Mouse (Mus musculus) kidney, postnatal 0 days (tissue): ENCODE measurements at regions not wholly inside any gene's neighbourhood (a gene's known extent, or its start where the extent isn't known, plus 50 kb on each side); places are given as distances from the start of the nearest gene placed in this dataset.

ENCODE experiments used
- ATAC-seq: fragments of 200-750 bp; cut with Nextera tagmentation; replicated peaks from 2 replicates; pipeline ENCODE4 v1.8.0; 2017; ENCODE audit warnings: low read depth, moderate number of reproducible peaks, moderate TSS enrichment, moderate library complexity; ENCODE audit not compliant: low FRiP score
- DNase-seq: peaks from one replicate; pipeline ENCODE4 v3.0.0-alpha.2; 2016; ENCODE audit warnings: low spot score
- H3K27ac ChIP-seq: fragments of 300-500 bp; sonication (generic); 2 replicates; pipeline ENCODE4 v1.5.1; 2014; ENCODE audit warnings: mild to moderate bottlenecking
- H3K27me3 ChIP-seq: fragments of 300-500 bp; sonication (generic); 2 replicates; pipeline ENCODE4 v1.6.1; 2014; ENCODE audit warnings: low read length, mixed read lengths; ENCODE audit not compliant: insufficient read depth
- H3K36me3 ChIP-seq: fragments of 300-500 bp; sonication (generic); 2 replicates; pipeline ENCODE4 v1.6.1; 2014; ENCODE audit warnings: low read length, mixed read lengths; ENCODE audit not compliant: insufficient read depth
- H3K4me1 ChIP-seq: fragments of 300-500 bp; sonication (generic); replicated peaks from 2 replicates; pipeline ENCODE4 v1.6.1; 2014; ENCODE audit warnings: antibody characterized with exemption, low read length, mixed read lengths; ENCODE audit not compliant: insufficient read depth
- H3K4me2 ChIP-seq: fragments of 300-500 bp; sonication (generic); 2 replicates; pipeline ENCODE4 v1.6.1; 2014; ENCODE audit warnings: mild to moderate bottlenecking, low read length, moderate library complexity, mixed read lengths
- H3K4me3 ChIP-seq: fragments of 300-500 bp; sonication (generic); replicated peaks from 2 replicates; pipeline ENCODE4 v1.5.1; 2014; ENCODE audit warnings: low read depth, low read length
- H3K9ac ChIP-seq: fragments of 300-500 bp; sonication (generic); 2 replicates; pipeline ENCODE4 v1.6.1; 2014; ENCODE audit warnings: low read depth, low read length
- H3K9me3 ChIP-seq: fragments of 300-500 bp; sonication (generic); replicated peaks from 2 replicates; pipeline ENCODE4 v1.6.1; 2016; ENCODE audit warnings: low read length, inconsistent platforms, mixed read lengths
- CTCF ChIP-seq: IDR thresholded peaks from 2 replicates; pipeline ENCODE4 v1.5.1; 2016; ENCODE audit warnings: antibody characterized with exemption, low read depth, mild to moderate bottlenecking, moderate library complexity
- WGBS: fragments of 180-500 bp; shearing (Covaris S2); extraction: QIAGEN DNeasy Blood & Tissue Kit; methylation state at CpG from one replicate; pipeline ENCODE4 v1.1.7; 2014; 5-methylcytosine and 5-hydroxymethylcytosine counted together

- H3K4me1 ChIP-seq: no peaks in the 10 kb centered on the region
- TF ChIP-seq CTCF: no peak
- H3K4me2 ChIP-seq: no peak overlapping the region
- 91% methylated on average over 5 of the region's 5 CpGs for WGBS
- no peak for DNase-seq
- H3K36me3 ChIP-seq: no peaks in the 10 kb centered on the region
- no peaks in the 10 kb centered on the region for H3K27me3 ChIP-seq
- H3K9ac ChIP-seq: no peak overlapping the region
- H3K27ac ChIP-seq: no peak overlapping the region
- no peaks in the 10 kb centered on the region for H3K9me3 ChIP-seq
- ATAC-seq: no peak
- H3K4me3 ChIP-seq: no peak overlapping the region
Observed at GRCm38 (mm10) chr1:159420189-159420588, 103.4 kb upstream of the Tnr start.

GRCm38 (mm10) chr1:159423694-159424093 lies 99.9 kb upstream of the Tnr start:
- no peaks in the 10 kb centered on the region for H3K36me3 ChIP-seq
- H3K9me3 ChIP-seq: no peaks in the 10 kb centered on the region
- H3K27me3 ChIP-seq: no peaks in the 10 kb centered on the region
- WGBS: 95% methylated on average over 5 of the region's 5 CpGs
- H3K9ac ChIP-seq: no peak overlapping the region
- TF ChIP-seq CTCF: no peak
- no peak for DNase-seq
- H3K4me1 ChIP-seq: no peaks in the 10 kb centered on the region
- H3K27ac ChIP-seq: no peak overlapping the region
- no peak overlapping the region for H3K4me3 ChIP-seq
- ATAC-seq: no peak
- H3K4me2 ChIP-seq: no peak overlapping the region

- no peak overlapping the region for H3K9ac ChIP-seq
- H3K9me3 ChIP-seq: no peaks in the 10 kb centered on the region
- no peaks in the 10 kb centered on the region for H3K4me1 ChIP-seq
- no peak overlapping the region for H3K27ac ChIP-seq
- H3K4me3 ChIP-seq: no peak overlapping the region
- H3K27me3 ChIP-seq: no peaks in the 10 kb centered on the region
- ATAC-seq (no peak), DNase-seq (no peak)
- H3K36me3 ChIP-seq: no peaks in the 10 kb centered on the region
- H3K4me2 ChIP-seq: no peak overlapping the region
- no peak for TF ChIP-seq CTCF
Observed at GRCm38 (mm10) chr1:159429926-159430325, 93.6 kb upstream of the Tnr start.

- no peak for TF ChIP-seq CTCF
- H3K9ac ChIP-seq: no peak overlapping the region
- H3K4me3 ChIP-seq: no peak overlapping the region
- H3K36me3 ChIP-seq: no peaks in the 10 kb centered on the region
- ATAC-seq (no peak), DNase-seq (peak; percentile 3)
- H3K27me3 ChIP-seq: no peaks in the 10 kb centered on the region
- no peaks in the 10 kb centered on the region for H3K9me3 ChIP-seq
- 33% methylated on average over 4 of the region's 4 CpGs for WGBS
- H3K4me2 ChIP-seq: no peak overlapping the region
- no peaks in the 10 kb centered on the region for H3K4me1 ChIP-seq
- no peak overlapping the region for H3K27ac ChIP-seq
Observed at GRCm38 (mm10) chr1:159433521-159433920, 90.0 kb upstream of the Tnr start.

GRCm38 (mm10) chr1:159440770-159441169 lies 82.8 kb upstream of the Tnr start:
- ATAC-seq: no peak
- H3K9me3 ChIP-seq: no peaks in the 10 kb centered on the region
- WGBS: 65% methylated on average over 1 of the region's 1 CpGs

GRCm38 (mm10) chr1:159444093-159444492 lies 79.5 kb upstream of the Tnr start:
- no peak overlapping the region for H3K27ac ChIP-seq
- H3K9me3 ChIP-seq: no peaks in the 10 kb centered on the region
- no peaks in the 10 kb centered on the region for H3K27me3 ChIP-seq
- 81% methylated on average over 1 of the region's 1 CpGs for WGBS
- TF ChIP-seq CTCF: no peak
- no peak for ATAC-seq
- H3K4me3 ChIP-seq: no peak overlapping the region
- no peaks in the 10 kb centered on the region for H3K4me1 ChIP-seq
- no peaks in the 10 kb centered on the region for H3K36me3 ChIP-seq
- H3K9ac ChIP-seq: no peak overlapping the region
- no peak for DNase-seq
- no peak overlapping the region for H3K4me2 ChIP-seq

More at GRCm38 (mm10) chr1:159440770-159441169, 82.8 kb upstream of the Tnr start:
- DNase-seq: no peak
- Histone ChIP-seq H3K36me3 (no peaks in the 10 kb centered on the region), H3K4me3 (no peak overlapping the region), H3K27me3 (no peaks in the 10 kb centered on the region), H3K4me2 (no peak overlapping the region), H3K4me1 (no peaks in the 10 kb centered on the region), H3K27ac (no peak overlapping the region), H3K9ac (no peak overlapping the region)
- TF ChIP-seq CTCF: no peak

- DNase-seq (no peak), ATAC-seq (no peak)
- Histone ChIP-seq H3K4me1 (no peaks in the 10 kb centered on the region), H3K4me3 (no peak overlapping the region), H3K9me3 (no peaks in the 10 kb centered on the region), H3K36me3 (no peaks in the 10 kb centered on the region), H3K4me2 (no peak overlapping the region), H3K9ac (no peak overlapping the region), H3K27me3 (no peaks in the 10 kb centered on the region), H3K27ac (no peak overlapping the region)
- no peak for TF ChIP-seq CTCF
- WGBS: 43% methylated on average over 1 of the region's 1 CpGs
Observed at GRCm38 (mm10) chr1:159445465-159445864, 78.1 kb upstream of the Tnr start.
